Mouse (Mus musculus) lung, postnatal 0 days (tissue): ENCODE measurements around the gene Mxd4.

Experiments used
- CTCF ChIP-seq: IDR thresholded peaks from 2 replicates; pipeline ENCODE4 v1.5.1; 2016; ENCODE audit warnings: antibody characterized with exemption, mild to moderate bottlenecking
- EP300 ChIP-seq: IDR thresholded peaks from 2 replicates; pipeline ENCODE4 v1.6.1; 2016; ENCODE audit warnings: antibody characterized with exemption, mild to moderate bottlenecking, control low read depth

GRCm38 (mm10) chr5:34176691-34177090, 10.8 kb downstream of the Mxd4 start:
- TF ChIP-seq CTCF (no peak), EP300 (no peak)
